Mouse (Mus musculus): Measurements from ENCODE around the gene Atp8a1. TPM values are rescaled to one million over a fixed set of nuclear protein-coding genes. Genes with fewer than 3 reads are reported as not detected.

Gene Atp8a1
- polyA plus RNA-seq, 1 experiment from 2014 or later, result 36.4 TPM

- Histone ChIP-seq H3K27ac (no peak overlapping the region), H3K9me3 (no peaks in the 10 kb centered on the region), H3K4me3 (replicated peaks) (peak overlapping the region; percentile 53), H3K4me1 (replicated peaks) (peaks cover 22% of the 10 kb centered on the region), H3K36me3 (no peaks in the 10 kb centered on the region), H3K27me3 (peaks cover 91% of the 10 kb centered on the region), H3K9ac (replicated peaks) (peak overlapping the region; percentile 67), H3K4me2 (replicated peaks) (peak overlapping the region; percentile 72)
- ATAC-seq, result peak; percentile 35; the same call in 1 of the 2 replicates
- WGBS, result under 1% methylated on average over 66 of the region's 66 CpGs
Observed at GRCm38 (mm10) chr5:67606916-67607803, 240.1 kb downstream of the Atp8a1 start.

GRCm38 (mm10) chr5:67605951-67606350 lies 241.3 kb downstream of the Atp8a1 start:
- Histone ChIP-seq H3K4me3 (replicated peaks) (no peak overlapping the region), H3K27me3 (peaks cover 92% of the 10 kb centered on the region), H3K9ac (replicated peaks) (no peak overlapping the region), H3K4me1 (replicated peaks) (peaks cover 22% of the 10 kb centered on the region), H3K27ac (no peak overlapping the region), H3K9me3 (no peaks in the 10 kb centered on the region), H3K4me2 (replicated peaks) (no peak overlapping the region), H3K36me3 (no peaks in the 10 kb centered on the region)
- WGBS, result 48% methylated on average over 5 of the region's 5 CpGs
- ATAC-seq, result no peak

DNA sequence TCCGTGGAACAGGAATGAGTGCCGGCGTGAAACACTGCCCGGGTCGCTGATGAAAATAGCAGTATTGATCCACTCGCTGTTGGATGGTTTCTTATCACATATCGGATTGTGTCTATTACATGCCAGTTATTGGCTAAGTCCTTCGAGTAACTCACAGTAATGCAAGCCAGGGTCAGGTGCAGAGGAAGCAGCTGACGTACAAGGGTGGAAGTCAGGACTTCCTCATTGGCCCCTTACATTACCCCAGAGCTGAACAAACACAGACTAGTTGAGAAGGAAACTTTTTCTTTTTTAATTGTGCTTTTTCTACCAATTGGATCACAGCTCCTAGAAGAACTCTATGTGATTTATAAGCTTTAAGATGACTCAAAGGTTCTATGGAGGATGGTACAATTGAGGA lies 247.3 kb downstream of the Atp8a1 start:
- WGBS, result 89% methylated on average over 9 of the region's 9 CpGs
- Histone ChIP-seq H3K36me3 (no peaks in the 10 kb centered on the region), H3K9me3 (no peaks in the 10 kb centered on the region), H3K27me3 (peaks cover 77% of the 10 kb centered on the region), H3K4me1 (replicated peaks) (no peaks in the 10 kb centered on the region), H3K27ac (no peak overlapping the region), H3K9ac (replicated peaks) (no peak overlapping the region), H3K4me2 (replicated peaks) (no peak overlapping the region), H3K4me3 (replicated peaks) (no peak overlapping the region)
- ATAC-seq, result no peak

DNA sequence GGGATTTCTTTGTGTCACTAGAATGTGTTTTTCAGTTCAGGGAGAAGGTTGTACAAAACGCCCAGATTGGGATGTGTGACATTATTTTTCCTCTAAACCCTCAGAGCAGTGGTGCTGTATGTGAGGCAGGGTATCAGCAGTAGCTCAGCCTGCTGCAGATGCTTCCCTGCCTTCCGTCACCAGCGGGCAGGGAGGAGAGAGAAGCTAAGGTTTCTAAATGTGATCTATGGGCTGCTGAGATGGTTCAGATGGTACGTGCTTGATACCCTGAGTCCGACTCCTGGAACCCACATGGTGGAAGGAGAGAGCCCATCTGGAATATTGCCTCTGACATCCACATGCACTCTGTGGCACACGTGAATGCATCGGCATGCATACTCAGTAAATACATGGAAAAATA lies 251.6 kb downstream of the Atp8a1 start:
- Histone ChIP-seq H3K9me3 (no peaks in the 10 kb centered on the region), H3K4me2 (replicated peaks) (no peak overlapping the region), H3K27me3 (peaks cover 35% of the 10 kb centered on the region), H3K9ac (replicated peaks) (no peak overlapping the region), H3K4me3 (replicated peaks) (no peak overlapping the region), H3K36me3 (no peaks in the 10 kb centered on the region), H3K4me1 (replicated peaks) (no peaks in the 10 kb centered on the region), H3K27ac (no peak overlapping the region)
- no peak for ATAC-seq
- 82% methylated on average over 7 of the region's 7 CpGs for WGBS

DNA sequence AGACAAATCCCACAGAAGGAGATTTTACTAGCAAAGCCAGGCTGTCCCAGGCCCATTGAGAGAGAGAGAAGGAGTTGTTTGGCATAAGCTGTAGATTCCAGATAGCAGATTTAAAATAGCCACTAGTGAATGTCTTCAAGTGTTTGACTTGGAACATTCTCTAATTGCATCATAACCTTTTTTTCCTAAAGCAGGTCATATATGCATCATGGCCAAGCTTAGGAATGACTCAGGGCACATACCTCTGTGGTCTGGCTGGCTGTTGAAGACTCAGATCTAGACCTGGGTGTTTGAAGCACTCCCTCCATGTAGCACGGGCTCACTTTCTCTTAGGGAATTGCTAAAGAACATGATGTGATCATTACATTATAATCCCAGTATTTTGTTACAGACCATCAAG lies 252.2 kb downstream of the Atp8a1 start:
- H3K36me3 ChIP-seq, result no peaks in the 10 kb centered on the region
- H3K27me3 ChIP-seq, result peaks cover 30% of the 10 kb centered on the region
- H3K4me3 ChIP-seq (replicated peaks), result no peak overlapping the region
- no peaks in the 10 kb centered on the region for H3K9me3 ChIP-seq
- H3K4me1 ChIP-seq (replicated peaks), result no peaks in the 10 kb centered on the region
- no peak overlapping the region for H3K9ac ChIP-seq (replicated peaks)
- WGBS, result 83% methylated on average over 1 of the region's 1 CpGs
- no peak overlapping the region for H3K27ac ChIP-seq
- ATAC-seq, result no peak
- H3K4me2 ChIP-seq (replicated peaks), result no peak overlapping the region

GRCm38 (mm10) chr5:67579725-67580633 lies 267.3 kb downstream of the Atp8a1 start:
- 56% methylated on average over 6 of the region's 6 CpGs for WGBS
- ATAC-seq, result no peak
- Histone ChIP-seq H3K4me2 (replicated peaks) (no peak overlapping the region), H3K27ac (no peak overlapping the region), H3K4me1 (replicated peaks) (no peaks in the 10 kb centered on the region), H3K9me3 (no peaks in the 10 kb centered on the region), H3K36me3 (no peaks in the 10 kb centered on the region), H3K4me3 (replicated peaks) (no peak overlapping the region), H3K27me3 (0 out of 2 replicates have a peak, but pooled peaks cover 8% of the 10 kb centered on the region), H3K9ac (replicated peaks) (no peak overlapping the region)

DNA sequence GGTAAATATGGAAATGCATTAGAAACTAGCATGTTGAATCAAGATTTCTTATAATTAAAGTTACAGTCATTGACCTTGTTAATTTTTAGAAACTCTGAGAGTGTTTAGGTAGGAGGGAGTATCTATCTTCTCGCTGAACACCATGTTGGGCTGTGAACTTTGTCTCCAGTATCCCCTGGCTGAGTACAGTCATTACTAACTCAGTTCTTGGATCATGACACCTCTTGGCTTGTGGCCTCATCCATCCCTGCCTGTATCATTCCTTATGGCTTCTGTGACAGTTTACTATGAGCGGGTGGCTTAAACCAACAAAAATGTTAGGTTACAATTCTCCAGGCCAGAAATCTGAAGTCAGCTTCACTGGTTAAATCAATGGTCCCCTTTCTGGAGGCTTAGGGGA lies 271.5 kb downstream of the Atp8a1 start:
- no peak for ATAC-seq
- Histone ChIP-seq H3K4me1 (replicated peaks) (no peaks in the 10 kb centered on the region), H3K27me3 (0 out of 2 replicates have a peak, but pooled peaks cover 5% of the 10 kb centered on the region), H3K4me2 (replicated peaks) (no peak overlapping the region), H3K27ac (no peak overlapping the region), H3K4me3 (replicated peaks) (no peak overlapping the region), H3K9ac (replicated peaks) (no peak overlapping the region), H3K36me3 (no peaks in the 10 kb centered on the region), H3K9me3 (no peaks in the 10 kb centered on the region)
- WGBS, result 94% methylated on average over 2 of the region's 2 CpGs

- Histone ChIP-seq H3K36me3 (no peaks in the 10 kb centered on the region), H3K4me3 (replicated peaks) (no peak overlapping the region), H3K9ac (replicated peaks) (no peak overlapping the region), H3K4me1 (replicated peaks) (no peaks in the 10 kb centered on the region), H3K27me3 (0 out of 2 replicates have a peak, but pooled peaks cover 5% of the 10 kb centered on the region), H3K27ac (no peak overlapping the region), H3K9me3 (no peaks in the 10 kb centered on the region), H3K4me2 (replicated peaks) (no peak overlapping the region)
- WGBS, result 76% methylated on average over 9 of the region's 9 CpGs
- ATAC-seq, result no peak
Observed at GRCm38 (mm10) chr5:67574039-67574438, 273.2 kb downstream of the Atp8a1 start.

DNA sequence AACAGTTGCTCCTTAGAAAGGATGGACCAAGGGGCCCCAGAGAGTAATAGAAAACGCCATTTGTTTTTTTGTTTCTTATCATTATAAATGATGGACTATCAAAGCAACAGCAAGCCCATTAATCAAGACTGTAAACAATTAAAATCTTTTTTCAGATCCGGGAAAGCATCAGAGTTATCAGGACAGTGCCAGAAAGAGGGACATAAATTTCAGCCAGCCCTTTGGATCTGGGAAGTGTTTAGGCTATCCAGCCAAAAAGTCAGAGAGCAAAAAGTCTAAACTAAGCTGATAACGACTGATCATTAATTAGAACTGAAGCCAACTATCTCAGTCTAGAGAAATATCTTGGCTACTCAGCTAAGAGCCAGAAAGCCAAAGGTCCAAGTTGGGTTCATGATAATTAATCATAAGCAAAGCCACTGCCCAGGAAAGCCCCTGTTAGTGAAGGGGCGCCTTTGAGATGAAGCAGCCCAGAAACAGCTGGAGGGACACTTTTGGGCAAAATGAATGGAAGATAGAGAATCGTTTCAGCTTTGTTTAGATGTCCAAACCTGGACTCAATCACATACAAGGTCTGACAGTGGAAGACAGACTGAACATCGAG lies 274.6 kb downstream of the Atp8a1 start:
- Histone ChIP-seq H3K4me2 (replicated peaks) (no peak overlapping the region), H3K36me3 (no peaks in the 10 kb centered on the region), H3K9ac (replicated peaks) (no peak overlapping the region), H3K27me3 (no peaks in the 10 kb centered on the region), H3K4me1 (replicated peaks) (no peaks in the 10 kb centered on the region), H3K27ac (no peak overlapping the region), H3K9me3 (no peaks in the 10 kb centered on the region), H3K4me3 (replicated peaks) (no peak overlapping the region)
- ATAC-seq, result no peak
- WGBS, result 89% methylated on average over 6 of the region's 6 CpGs

Measured in midbrain, embryonic 13.5 days (tissue).